Mouse (Mus musculus) MEL (cell line): ENCODE data around the gene C87499. TPM values are rescaled to one million over a fixed set of nuclear protein-coding genes. Genes with fewer than 3 reads are reported as not detected.

Source experiments
- DNase-seq: peaks from one replicate; pipeline ENCODE4 v3.0.0; 2011; ENCODE audit warnings: low read depth, low spot score
- H3K27ac ChIP-seq: 2 replicates; pipeline ENCODE4 v1.5.1; 2012; ENCODE audit warnings: low read depth, mild to moderate bottlenecking, control low read depth, low read length, moderate library complexity; ENCODE audit not compliant: control insufficient read depth
- H3K27me3 ChIP-seq, 2 experiments: fragments of 150-350 bp in 1 of 2; sonication (generic) in 1 of 2; 2 replicates each; pipeline ENCODE4 v1.6.1; 2012; ENCODE audit warnings: low read length in 2 of 2, mild to moderate bottlenecking in 2 of 2, improper control_type of control experiment in 1 of 2, moderate library complexity in 1 of 2; ENCODE audit not compliant: insufficient read depth in 2 of 2, control insufficient read depth in 1 of 2
- H3K36me3 ChIP-seq, 2 experiments: 2 replicates each; pipeline ENCODE4 v1.6.1; 2012 to 2014; ENCODE audit warnings: low read length in 2 of 2, improper control_type of control experiment in 1 of 2, inconsistent platforms in 1 of 2, mild to moderate bottlenecking in 1 of 2; ENCODE audit not compliant: insufficient read depth in 2 of 2, control insufficient read depth in 1 of 2
- H3K4me1 ChIP-seq, 2 experiments: fragments of 150-350 bp in 1 of 2; sonication (generic) in 1 of 2; 2 replicates each; pipeline ENCODE4 v1.6.1; 2012; ENCODE audit warnings: low read length in 2 of 2, improper control_type of control experiment in 1 of 2, mild to moderate bottlenecking in 1 of 2; ENCODE audit not compliant: insufficient read depth in 2 of 2, control insufficient read depth in 1 of 2
- H3K4me3 ChIP-seq, 2 experiments: fragments of 150-350 bp in 1 of 2; sonication (generic) in 1 of 2; 2 replicates each; pipeline ENCODE4 v1.5.1; 2012; ENCODE audit warnings: low read depth in 2 of 2, low read length in 2 of 2, mild to moderate bottlenecking in 2 of 2, moderate library complexity in 2 of 2, control low read depth in 1 of 2, improper control_type of control experiment in 1 of 2; ENCODE audit not compliant: control insufficient read depth in 1 of 2, insufficient read depth in 1 of 2
- H3K79me2 ChIP-seq: 2 replicates; pipeline ENCODE4 v1.6.1; 2012; ENCODE audit warnings: mild to moderate bottlenecking, low read length, moderate library complexity; ENCODE audit not compliant: control insufficient read depth, poor library complexity, insufficient read depth
- H3K9ac ChIP-seq: 2 replicates; pipeline ENCODE4 v1.6.1; 2012; ENCODE audit warnings: low read depth, mild to moderate bottlenecking, control low read depth, low read length, moderate library complexity; ENCODE audit not compliant: control insufficient read depth, poor library complexity, severe bottlenecking
- H3K9me3 ChIP-seq: fragments of 150-350 bp; sonication (generic); replicated peaks from 2 replicates; pipeline ENCODE4 v1.6.1; 2012; ENCODE audit warnings: mild to moderate bottlenecking, low read length, improper control_type of control experiment, moderate library complexity; ENCODE audit not compliant: insufficient read depth
- CHD1 ChIP-seq: IDR thresholded peaks from 2 replicates; pipeline ENCODE4 v1.6.1; 2012; ENCODE audit warnings: low read depth, mild to moderate bottlenecking, inconsistent platforms, low read length, improper control_type of control experiment
- E2F4 ChIP-seq: IDR thresholded peaks from 2 replicates; pipeline ENCODE4 v1.6.1; 2011; ENCODE audit warnings: low read depth, low read length, improper control_type of control experiment, borderline replicate concordance
- ETS1 ChIP-seq: IDR thresholded peaks from 2 replicates; pipeline ENCODE4 v1.6.1; 2012; ENCODE audit warnings: low read depth, mild to moderate bottlenecking, inconsistent platforms, low read length, improper control_type of control experiment, moderate library complexity
- GABPA ChIP-seq: IDR thresholded peaks from 2 replicates; pipeline ENCODE4 v1.6.1; 2012; ENCODE audit warnings: low read depth, mild to moderate bottlenecking, inconsistent platforms, low read length, improper control_type of control experiment, moderate library complexity
- GATA1 ChIP-seq: IDR thresholded peaks from 2 replicates; pipeline ENCODE4 v1.6.1; 2011; ENCODE audit warnings: low read depth, low read length, improper control_type of control experiment
- HCFC1 ChIP-seq: IDR thresholded peaks from 2 replicates; pipeline ENCODE4 v1.6.1; 2012; ENCODE audit warnings: low read depth, mild to moderate bottlenecking, inconsistent platforms, low read length, improper control_type of control experiment, moderate library complexity
- MAZ ChIP-seq: IDR thresholded peaks from 2 replicates; pipeline ENCODE4 v1.6.1; 2012; ENCODE audit warnings: low read depth, mild to moderate bottlenecking, inconsistent platforms, low read length, improper control_type of control experiment
- MEF2A ChIP-seq: IDR thresholded peaks from 2 replicates; pipeline ENCODE4 v1.6.1; 2014; ENCODE audit warnings: low read depth, mild to moderate bottlenecking, inconsistent platforms, low read length, improper control_type of control experiment; ENCODE audit not compliant: poor library complexity, insufficient replicate concordance, severe bottlenecking; ENCODE audit errors: extremely low read depth
- MYB ChIP-seq: IDR thresholded peaks from 2 replicates; pipeline ENCODE4 v1.6.1; 2011; ENCODE audit warnings: mild to moderate bottlenecking, low read depth, low read length, improper control_type of control experiment
- MYC ChIP-seq: IDR thresholded peaks from 2 replicates; pipeline ENCODE4 v1.6.1; 2011; ENCODE audit warnings: low read depth, mild to moderate bottlenecking, low read length, improper control_type of control experiment, moderate library complexity
- POLR2A ChIP-seq, 2 experiments: IDR thresholded peaks; 2 replicates each; pipeline ENCODE4 v1.6.1; 2011 to 2012; ENCODE audit warnings: low read length in 2 of 2, mild to moderate bottlenecking in 2 of 2, control low read depth in 1 of 2, improper control_type of control experiment in 1 of 2, low read depth in 1 of 2, moderate library complexity in 1 of 2; ENCODE audit not compliant: control insufficient read depth in 1 of 2, insufficient read depth in 1 of 2, poor library complexity in 1 of 2
- RAD21 ChIP-seq: IDR thresholded peaks from 2 replicates; pipeline ENCODE4 v1.6.1; 2011; ENCODE audit warnings: mild to moderate bottlenecking, low read depth, low read length, improper control_type of control experiment
- SIN3A ChIP-seq: IDR thresholded peaks from 2 replicates; pipeline ENCODE4 v1.6.1; 2012; ENCODE audit warnings: low read length, improper control_type of control experiment, inconsistent platforms
- SMC3 ChIP-seq: IDR thresholded peaks from 2 replicates; pipeline ENCODE4 v1.6.1; 2011; ENCODE audit warnings: low read depth, low read length, improper control_type of control experiment
- USF2 ChIP-seq, 2 experiments: IDR thresholded peaks; 2 replicates each; pipeline ENCODE4 v1.6.1; 2011 to 2012; ENCODE audit warnings: improper control_type of control experiment in 2 of 2, low read length in 2 of 2, borderline replicate concordance in 1 of 2, inconsistent platforms in 1 of 2, low read depth in 1 of 2, mild to moderate bottlenecking in 1 of 2; ENCODE audit not compliant: insufficient read depth in 1 of 2
- ZC3H11A ChIP-seq: IDR thresholded peaks from 2 replicates; pipeline ENCODE4 v1.6.1; 2012; ENCODE audit warnings: low read depth, mild to moderate bottlenecking, inconsistent platforms, low read length, improper control_type of control experiment
- ZMIZ1 ChIP-seq: IDR thresholded peaks from 2 replicates; pipeline ENCODE4 v1.6.1; 2012; ENCODE audit warnings: low read depth, mild to moderate bottlenecking, inconsistent platforms, low read length, improper control_type of control experiment, moderate library complexity
- ZNF384 ChIP-seq: IDR thresholded peaks from 2 replicates; pipeline ENCODE4 v1.6.1; 2012; ENCODE audit warnings: low read depth, mild to moderate bottlenecking, inconsistent platforms, low read length, improper control_type of control experiment
- polyA plus RNA-seq, 2 experiments: library from polyadenylated mRNA; stranded (reverse) in 1 of 2; unstranded in 1 of 2; fragments of >175 nt in 1 of 2; fragments of >200 nt in 1 of 2; gene quantifications; 2 replicates each; pipeline versions ENCODE4 v1.2.1 to v1.2.4; 2012; ENCODE audit warnings: low replicate concordance in 2 of 2, low read depth in 1 of 2; ENCODE audit not compliant: insufficient read length in 2 of 2, insufficient read depth in 1 of 2, missing spikeins in 1 of 2
- total RNA-seq: library from RNA; depleted of rRNA; stranded (reverse); fragments of 300-350 nt; gene quantifications from 2 replicates; pipeline ENCODE4 v1.2.3, GENCODE M21; 2012

The C87499 gene
- total and polyA plus RNA-seq, 3 experiments: not detected

DNA sequence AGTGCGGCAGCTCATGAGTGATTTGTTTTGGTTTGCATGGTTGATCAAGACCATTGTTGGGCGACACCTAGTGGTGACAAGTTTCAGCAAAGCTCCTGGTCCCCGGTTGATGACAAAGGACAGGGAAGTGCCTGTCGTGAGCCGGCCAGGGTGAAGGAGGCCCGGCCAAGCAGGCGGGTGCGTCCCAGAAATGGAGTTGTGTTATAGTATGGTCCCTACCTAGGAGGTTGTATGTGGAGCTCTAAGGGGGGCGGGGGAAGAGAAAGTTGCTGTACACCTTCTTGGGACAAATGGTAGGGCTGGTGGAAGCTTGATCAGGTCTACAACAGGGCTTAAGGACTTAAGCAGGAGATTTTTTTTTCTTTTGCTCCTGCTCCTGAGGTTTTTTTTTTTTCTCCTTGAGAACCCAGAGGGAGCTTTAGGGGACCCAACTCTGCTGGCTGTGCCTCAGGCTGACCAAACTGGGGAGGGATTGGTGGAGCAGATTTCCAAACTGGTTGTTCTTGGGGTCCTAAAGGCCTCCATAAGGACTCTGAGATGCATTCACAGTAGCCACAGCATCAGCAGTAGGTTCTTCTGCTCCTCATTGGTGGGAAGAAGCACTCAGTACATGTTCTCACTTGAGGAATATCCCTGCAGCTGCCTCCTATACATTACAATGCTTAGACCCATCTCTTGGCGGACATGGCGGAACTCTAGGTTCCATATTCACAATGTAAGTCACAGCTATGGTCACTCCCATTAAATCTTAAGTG lies 7.0 kb upstream of the C87499 start (continued):
- no peak for TF ChIP-seq ETS1
- peak; percentile 41; the same call in 1 of the 2 replicates for TF ChIP-seq HCFC1
- TF ChIP-seq E2F4: no peak
- peak; percentile 64; the same call in 1 of the 2 replicates for TF ChIP-seq SIN3A
- TF ChIP-seq CHD1: peak; percentile 64; the same call in 1 of the 2 replicates

DNA sequence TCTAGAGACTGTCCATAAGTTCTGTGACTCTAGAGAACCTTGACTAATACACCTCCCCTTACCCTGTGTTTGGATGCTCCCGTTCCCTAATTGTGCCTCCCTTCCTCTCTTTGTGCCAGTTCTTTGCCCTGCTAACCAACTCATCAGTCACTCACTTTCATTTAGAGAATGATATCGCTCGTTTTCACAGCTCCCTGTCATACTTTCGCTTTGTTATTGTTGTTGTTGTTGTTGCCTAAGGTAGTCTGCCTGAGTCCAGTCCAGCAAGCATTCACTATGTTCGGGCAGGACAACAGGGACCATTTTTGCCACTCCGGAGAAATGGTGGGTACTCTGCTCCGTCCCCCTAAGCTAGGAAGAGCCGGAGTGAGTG lies 6.5 kb upstream of the C87499 start:
- H3K27me3 ChIP-seq: no peaks in the 10 kb centered on the region; a peak in 1 of 4 replicates
- no peak for DNase-seq
- no peaks in the 10 kb centered on the region for H3K79me2 ChIP-seq
- no peaks in the 10 kb centered on the region for H3K9me3 ChIP-seq
- no peak overlapping the region for H3K9ac ChIP-seq
- no peaks in the 10 kb centered on the region for H3K4me1 ChIP-seq
- peak overlapping the region; percentile 65 to 71 for H3K4me3 ChIP-seq
- H3K27ac ChIP-seq: no peak overlapping the region
- TF ChIP-seq POLR2A (IDR thresholded peaks at IDR 0.05; ENCODE audit: control insufficient read depth in 1 of 2, insufficient read depth in 1 of 2, low read depth in 1 of 2, low read length in 2 of 2, poor library complexity in 1 of 2) (no peak), SMC3 (no peak), ZMIZ1 (no peak), E2F4 (no peak), MYC (no peak), GABPA (no peak), HCFC1 (no peak), ZNF384 (no peak), MEF2A (no peak), ZC3H11A (no peak), USF2 (IDR thresholded peaks at IDR 0.05; ENCODE audit: borderline replicate concordance in 1 of 2, insufficient read depth in 1 of 2, low read depth in 1 of 2, low read length in 2 of 2) (no peak), MAZ (no peak)
- TF ChIP-seq, all 39 proteins: peak for 0
- no peaks in the 10 kb centered on the region for H3K36me3 ChIP-seq

DNA sequence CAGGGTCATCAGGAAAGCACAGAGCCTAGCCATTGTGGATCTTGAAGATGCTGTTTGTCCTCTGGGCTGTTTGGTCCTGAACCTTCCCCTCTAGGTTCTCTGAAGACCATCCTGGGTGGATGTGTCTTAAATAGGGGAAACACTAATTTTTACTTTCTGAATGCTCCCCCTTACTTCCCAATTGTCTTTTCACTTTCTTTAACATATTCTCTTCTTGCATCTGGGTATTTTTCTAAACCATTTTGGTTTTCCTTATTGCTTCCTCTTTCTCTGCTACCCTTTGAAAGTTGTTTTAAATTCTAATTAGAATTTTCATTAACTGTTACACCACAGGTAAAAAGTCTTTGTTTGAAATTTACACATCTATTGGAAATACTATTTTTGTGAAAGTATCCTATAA lies 30.9 kb downstream of the C87499 start, which contains the start of gene Ifna12:
Gene Ifna12, minus strand, starts transcription at position 101 of the 400 bp plus-strand sequence.
- no peak within 1 kb of the TSS for H3K27ac ChIP-seq
- H3K4me3 ChIP-seq: no peak within 1 kb of the TSS
- TF ChIP-seq MYB: no peak
- no peak for TF ChIP-seq RAD21
- TF ChIP-seq GATA1: no peak
- TF ChIP-seq ZMIZ1: no peak
- TF ChIP-seq ZNF384: no peak
- no peak for TF ChIP-seq MAZ
- H3K79me2 ChIP-seq: no peaks in the 10 kb centered on the region
- no peaks in the 10 kb centered on the region for H3K36me3 ChIP-seq
- H3K4me1 ChIP-seq: no peaks in the 10 kb centered on the region
- no peak for DNase-seq
- no peaks in the 10 kb centered on the region for H3K9me3 ChIP-seq
- no peak within 1 kb of the TSS for H3K9ac ChIP-seq
- no peaks in the 10 kb centered on the region; a peak in 1 of 4 replicates for H3K27me3 ChIP-seq
